Mouse (Mus musculus) ES-Bruce4 (cell line): ENCODE measurements around the gene Eif4g1.

Source experiments
- CTCF ChIP-seq: IDR thresholded peaks from one replicate; pipeline ENCODE4 v1.8.1; 2011; ENCODE audit warnings: low read depth, low read length
- EP300 ChIP-seq: IDR thresholded peaks from 2 replicates; pipeline ENCODE4 v1.6.1; 2011; ENCODE audit warnings: low read depth, low read length; ENCODE audit not compliant: insufficient read depth
- POLR2A ChIP-seq: IDR thresholded peaks from one replicate; pipeline ENCODE4 v1.8.1; 2011; ENCODE audit warnings: low read length; ENCODE audit not compliant: insufficient read depth

- no peak for TF ChIP-seq CTCF
- no peak for TF ChIP-seq POLR2A
- TF ChIP-seq EP300: no peak
These were observed 22.7 kb downstream of the Eif4g1 start for GRCm38 (mm10) chr16:20690774-20691173.
